Mouse (Mus musculus) embryo, embryonic 11.5 days (tissue): ENCODE measurements at regions not wholly inside any gene's neighbourhood (a gene's known extent, or its start where the extent isn't known, plus 50 kb on each side); places are given as distances from the start of the nearest gene placed in this dataset.

Source experiments
- DNase-seq: peaks from one replicate; pipeline ENCODE4 v3.0.0-alpha.2; 2012; ENCODE audit warnings: low read depth, low spot score

- DNase-seq = no peak
Observed at GRCm38 (mm10) chr6:117105182-117105589, 63.1 kb upstream of the Cxcl12 start.

DNA sequence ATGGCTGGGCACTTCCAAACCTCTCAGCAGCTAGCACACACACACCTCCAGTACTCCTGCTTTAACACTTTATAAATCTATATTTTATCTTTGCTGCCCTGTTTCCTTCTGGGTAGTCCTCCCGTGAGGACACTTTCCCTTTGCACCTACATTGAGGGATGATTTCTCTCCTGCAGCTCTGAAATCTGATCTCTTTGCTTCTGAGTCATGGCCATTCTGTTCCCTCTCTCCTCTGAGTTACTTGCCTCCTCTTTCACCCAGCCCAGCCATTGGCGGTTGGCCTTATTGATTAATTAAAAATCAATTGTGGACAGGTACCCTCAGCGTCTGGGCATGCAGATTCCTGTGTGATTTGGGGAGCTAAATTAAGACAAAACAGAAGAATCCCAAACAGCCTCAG is 58.0 kb upstream of the Cxcl12 start:
- no peak for DNase-seq

GRCm38 (mm10) chr6:117114859-117115258 is 53.5 kb upstream of the Cxcl12 start:
- no peak for DNase-seq

DNA sequence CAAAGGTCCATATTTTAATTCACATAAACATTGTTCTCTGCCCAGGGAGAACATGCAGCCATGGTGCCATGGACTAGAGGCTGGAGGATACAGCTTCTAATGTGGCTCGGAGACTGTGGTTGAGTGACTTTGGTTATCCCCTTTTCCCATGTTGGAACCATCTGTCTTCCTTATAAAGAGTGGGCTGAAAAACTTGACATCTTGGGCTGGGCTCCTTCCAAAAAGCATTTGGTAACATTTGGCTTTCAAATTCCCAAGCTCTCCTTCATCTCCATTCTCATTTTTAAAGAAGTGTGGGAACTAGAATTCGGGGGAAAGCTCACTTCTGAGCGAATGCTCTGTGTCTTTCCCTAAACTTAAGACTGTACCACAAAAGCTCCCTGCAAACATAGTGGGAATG is 50.3 kb upstream of the Cxcl12 start:
- no peak for DNase-seq
